Mouse (Mus musculus) T-helper 17 cell (primary cell): ENCODE data around the gene Bcor.

ENCODE experiments used
- in situ Hi-C, 2 experiments: fragments of 300-600 bp; cut with MboI, MseI; formaldehyde crosslinking; loops; 1 replicate in 1 of 2; 2 replicates in 1 of 2; pipeline ENCODE4 v1.15.1; 2025; ENCODE audit warnings: high pct_unique_total_duplicates in 2 of 2

Gene Bcor

DNA sequence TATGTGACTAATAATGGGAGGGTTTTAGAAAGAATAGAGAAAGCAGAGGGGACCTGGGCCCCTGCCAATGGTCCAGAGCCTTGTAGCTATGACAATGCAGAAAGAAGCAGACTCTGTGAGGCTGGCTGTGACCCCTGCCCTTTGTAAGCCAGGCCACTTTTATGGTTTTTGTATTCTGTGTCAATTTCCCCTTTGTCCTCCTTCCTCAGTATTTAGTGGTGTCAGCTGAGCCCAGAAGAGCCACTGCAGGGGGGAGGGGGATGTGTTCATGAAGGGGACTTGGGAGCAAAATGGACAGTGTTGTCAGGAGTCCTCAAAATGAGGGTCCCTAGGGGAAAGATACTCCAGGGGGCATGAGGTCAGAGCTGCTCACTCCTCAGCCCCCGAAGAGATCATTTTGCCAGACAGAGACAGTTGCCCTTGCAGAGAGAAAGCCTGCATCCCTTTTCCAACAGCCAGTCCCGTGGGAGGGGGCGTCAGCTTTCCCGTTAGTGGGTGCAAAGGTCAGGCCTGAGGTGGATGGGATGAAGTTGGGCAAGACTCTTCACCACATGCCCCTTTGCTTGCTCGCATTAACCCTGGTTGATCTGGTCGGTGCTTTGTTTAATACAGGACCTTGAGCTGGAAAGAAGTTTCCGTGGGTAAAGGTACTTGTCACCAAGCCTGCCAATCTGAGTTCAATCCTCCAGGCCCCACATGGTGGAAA is 171.8 kb downstream of the Bcor start:
- in situ Hi-C loops: no loop called here

- in situ Hi-C loops: no loop called here
Observed at GRCm38 (mm10) chrX:11987602-11988001, 172.6 kb downstream of the Bcor start.
